Mouse (Mus musculus): ENCODE measurements around the gene Crhbp. TPM values are rescaled to one million over a fixed set of nuclear protein-coding genes. Genes with fewer than 3 reads are reported as not detected.

Gene Crhbp
- polyA plus RNA-seq, 1 experiment from 2014 or later = 0.30 TPM

GRCm38 (mm10) chr13:95449730-95450129 lies 5.0 kb upstream of the Crhbp start:
- Histone ChIP-seq H3K4me3 (replicated peaks) (no peak overlapping the region), H3K9me3 (no peaks in the 10 kb centered on the region), H3K4me2 (no peak overlapping the region), H3K27ac (no peak overlapping the region), H3K4me1 (no peaks in the 10 kb centered on the region), H3K27me3 (replicated peaks) (peaks cover 12% of the 10 kb centered on the region), H3K9ac (no peak overlapping the region), H3K36me3 (no peaks in the 10 kb centered on the region)
- ATAC-seq (ENCODE audit: insufficient read depth, low FRiP score, low read depth) = no peak
- 68% methylated on average over 3 of the region's 3 CpGs for WGBS

DNA sequence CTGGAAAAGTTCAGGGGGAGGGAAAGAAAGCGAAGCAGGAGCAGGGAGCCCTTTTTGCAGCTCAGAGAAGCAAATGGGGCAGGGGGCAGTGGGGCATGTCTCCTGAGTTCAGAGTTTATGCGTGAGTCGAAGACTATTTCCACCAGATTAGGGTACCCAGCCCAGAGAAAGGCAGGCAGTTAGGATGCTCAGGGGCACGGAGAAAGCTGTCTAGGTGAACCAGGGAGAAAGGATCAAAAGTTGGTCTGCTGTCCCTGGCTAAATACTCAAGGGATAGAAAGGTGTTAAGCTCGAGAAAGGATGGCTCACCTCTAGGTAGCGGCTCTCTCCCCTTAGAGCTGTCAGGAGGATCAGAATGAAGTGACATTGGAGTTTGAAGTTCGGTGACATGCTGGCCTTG lies 433 bp downstream of the Crhbp start:
- ATAC-seq (ENCODE audit: insufficient read depth, low FRiP score, low read depth) = no peak
- WGBS = 19% methylated on average over 7 of the region's 7 CpGs
- peak overlapping the region; percentile 91 for H3K4me2 ChIP-seq
- H3K4me3 ChIP-seq (replicated peaks) = peak overlapping the region; percentile 43
- H3K9ac ChIP-seq = no peak overlapping the region
- H3K27me3 ChIP-seq (replicated peaks) = peaks cover 30% of the 10 kb centered on the region
- H3K9me3 ChIP-seq = no peaks in the 10 kb centered on the region
- H3K27ac ChIP-seq = no peak overlapping the region
- peaks cover 11% of the 10 kb centered on the region for H3K4me1 ChIP-seq
- H3K36me3 ChIP-seq = no peaks in the 10 kb centered on the region

- Histone ChIP-seq H3K9me3 (no peaks in the 10 kb centered on the region), H3K4me3 (replicated peaks) (peak overlapping the region; percentile 43), H3K9ac (no peak overlapping the region), H3K36me3 (no peaks in the 10 kb centered on the region), H3K27me3 (replicated peaks) (peaks cover 30% of the 10 kb centered on the region), H3K4me2 (peak overlapping the region; percentile 91), H3K27ac (no peak overlapping the region), H3K4me1 (peaks cover 11% of the 10 kb centered on the region)
- ATAC-seq (ENCODE audit: insufficient read depth, low FRiP score, low read depth) = peak; percentile 35; the same call in 1 of the 2 replicates
- WGBS = 1% methylated on average over 46 of the region's 46 CpGs
Observed at GRCm38 (mm10) chr13:95443376-95444233, 1.1 kb downstream of the Crhbp start.

DNA sequence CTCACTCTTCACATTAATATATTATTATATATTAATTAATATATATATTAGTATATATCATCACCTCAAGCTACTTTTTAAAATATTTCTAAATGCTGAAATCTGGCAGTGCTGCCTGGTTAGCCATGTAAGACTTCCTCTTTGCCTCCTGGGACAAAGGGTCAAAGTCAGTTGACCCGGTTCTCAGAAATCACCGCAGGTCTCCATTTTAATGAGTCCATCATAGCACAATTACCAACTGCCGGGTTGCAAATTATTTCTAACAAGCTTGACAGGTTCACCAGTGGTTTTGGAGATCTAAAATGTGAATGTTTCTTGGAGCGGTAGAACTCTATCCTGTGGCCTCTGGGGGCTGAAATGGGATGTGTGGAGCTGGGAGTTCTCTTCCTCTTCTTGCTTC lies 1.8 kb downstream of the Crhbp start:
- H3K4me2 ChIP-seq = peak overlapping the region; percentile 91; the same call in 1 of the 2 replicates
- no peak overlapping the region for H3K27ac ChIP-seq
- H3K36me3 ChIP-seq = no peaks in the 10 kb centered on the region
- H3K9me3 ChIP-seq = no peaks in the 10 kb centered on the region
- H3K4me3 ChIP-seq (replicated peaks) = no peak overlapping the region
- peaks cover 11% of the 10 kb centered on the region for H3K4me1 ChIP-seq
- H3K27me3 ChIP-seq (replicated peaks) = peaks cover 30% of the 10 kb centered on the region
- no peak overlapping the region for H3K9ac ChIP-seq
- WGBS = 33% methylated on average over 4 of the region's 4 CpGs
- no peak for ATAC-seq (ENCODE audit: insufficient read depth, low FRiP score, low read depth)

DNA sequence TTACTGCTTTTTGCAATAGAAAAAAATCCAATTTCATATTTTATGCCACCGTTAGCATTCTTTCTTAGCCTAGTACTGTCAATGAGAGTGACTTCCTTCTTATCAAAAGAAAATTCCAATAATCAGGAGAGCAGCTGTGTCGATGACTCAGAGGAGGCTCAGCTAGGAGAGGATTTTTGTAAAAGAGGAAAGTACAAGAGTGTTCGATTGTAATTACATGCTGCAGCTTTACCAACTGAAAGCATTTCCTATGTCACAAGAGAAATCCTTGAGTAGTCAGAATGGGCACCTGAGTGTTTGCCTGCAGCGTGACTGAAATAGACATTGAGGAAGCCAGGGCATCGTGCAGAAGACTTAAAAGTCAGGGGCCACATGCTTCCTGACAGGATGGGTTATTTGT lies 5.2 kb downstream of the Crhbp start:
- H3K4me2 ChIP-seq = no peak overlapping the region
- H3K4me3 ChIP-seq (replicated peaks) = no peak overlapping the region
- H3K36me3 ChIP-seq = no peaks in the 10 kb centered on the region
- H3K27ac ChIP-seq = no peak overlapping the region
- H3K9ac ChIP-seq = no peak overlapping the region
- peaks cover 11% of the 10 kb centered on the region for H3K4me1 ChIP-seq
- H3K9me3 ChIP-seq = no peaks in the 10 kb centered on the region
- ATAC-seq (ENCODE audit: insufficient read depth, low FRiP score, low read depth) = no peak
- 70% methylated on average over 5 of the region's 5 CpGs for WGBS
- H3K27me3 ChIP-seq (replicated peaks) = peaks cover 17% of the 10 kb centered on the region

DNA sequence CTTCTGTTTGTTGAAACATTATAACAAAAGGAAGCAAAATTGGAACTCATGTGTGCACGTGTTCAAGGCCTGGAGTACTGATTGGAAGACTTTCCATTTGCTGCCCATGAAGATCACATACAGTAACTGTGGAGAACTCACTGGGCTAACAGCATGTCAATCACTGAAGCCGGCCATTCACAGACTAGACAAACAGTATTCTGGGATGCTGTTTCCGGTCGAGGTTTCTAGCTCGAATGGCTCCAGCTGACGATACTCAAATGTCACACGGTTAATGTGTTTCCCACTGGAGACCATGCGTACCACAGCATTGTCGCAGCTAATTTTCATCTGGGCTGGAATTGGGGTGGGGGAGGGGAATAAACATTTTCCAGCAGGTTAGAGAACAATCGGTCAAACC lies 13.0 kb downstream of the Crhbp start:
- Histone ChIP-seq H3K27ac (no peak overlapping the region), H3K36me3 (no peaks in the 10 kb centered on the region), H3K27me3 (replicated peaks) (no peaks in the 10 kb centered on the region), H3K4me3 (replicated peaks) (no peak overlapping the region), H3K9ac (no peak overlapping the region), H3K4me1 (no peaks in the 10 kb centered on the region), H3K9me3 (no peaks in the 10 kb centered on the region), H3K4me2 (no peak overlapping the region)
- 59% methylated on average over 10 of the region's 10 CpGs for WGBS
- ATAC-seq (ENCODE audit: insufficient read depth, low FRiP score, low read depth) = no peak

- Histone ChIP-seq H3K27me3 (replicated peaks) (no peaks in the 10 kb centered on the region), H3K9me3 (no peaks in the 10 kb centered on the region), H3K36me3 (no peaks in the 10 kb centered on the region), H3K27ac (no peak overlapping the region), H3K4me1 (no peaks in the 10 kb centered on the region), H3K9ac (no peak overlapping the region), H3K4me3 (replicated peaks) (no peak overlapping the region), H3K4me2 (no peak overlapping the region)
- WGBS = 77% methylated on average over 3 of the region's 3 CpGs
- ATAC-seq (ENCODE audit: insufficient read depth, low FRiP score, low read depth) = no peak
Observed at GRCm38 (mm10) chr13:95427499-95427898, 17.2 kb downstream of the Crhbp start.

- no peak overlapping the region for H3K4me2 ChIP-seq
- no peak overlapping the region for H3K9ac ChIP-seq
- H3K4me3 ChIP-seq (replicated peaks) = no peak overlapping the region
- H3K27me3 ChIP-seq (replicated peaks) = no peaks in the 10 kb centered on the region
- no peaks in the 10 kb centered on the region for H3K4me1 ChIP-seq
- H3K9me3 ChIP-seq = no peaks in the 10 kb centered on the region
- ATAC-seq (ENCODE audit: insufficient read depth, low FRiP score, low read depth) = no peak
- WGBS = 78% methylated on average over 6 of the region's 6 CpGs
- H3K27ac ChIP-seq = no peak overlapping the region
- no peaks in the 10 kb centered on the region for H3K36me3 ChIP-seq
Observed at GRCm38 (mm10) chr13:95426421-95426820, 18.3 kb downstream of the Crhbp start.

DNA sequence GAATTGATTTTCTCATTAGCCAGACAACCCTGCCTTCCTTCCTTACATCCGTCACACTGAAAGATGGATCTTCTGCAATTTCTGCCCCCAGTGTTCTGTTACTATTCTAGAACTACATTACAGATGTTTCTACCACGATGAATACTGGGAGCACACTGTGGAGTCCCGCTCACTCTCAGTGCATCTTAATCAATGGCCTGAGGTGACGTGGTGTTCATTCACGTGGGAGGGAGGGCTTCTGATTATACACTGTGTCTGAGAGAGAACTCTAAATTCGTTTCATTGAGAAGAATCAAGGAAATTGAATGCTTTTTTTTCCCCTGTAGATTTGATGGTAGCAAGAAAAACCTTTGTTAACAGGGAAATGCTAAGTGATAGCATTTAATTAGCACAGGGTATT lies 19.2 kb downstream of the Crhbp start:
- H3K27ac ChIP-seq = no peak overlapping the region
- H3K4me1 ChIP-seq = no peaks in the 10 kb centered on the region
- H3K4me2 ChIP-seq = no peak overlapping the region
- H3K27me3 ChIP-seq (replicated peaks) = no peaks in the 10 kb centered on the region
- no peaks in the 10 kb centered on the region for H3K9me3 ChIP-seq
- 54% methylated on average over 6 of the region's 6 CpGs for WGBS
- H3K36me3 ChIP-seq = no peaks in the 10 kb centered on the region
- ATAC-seq (ENCODE audit: insufficient read depth, low FRiP score, low read depth) = no peak
- H3K9ac ChIP-seq = no peak overlapping the region
- no peak overlapping the region for H3K4me3 ChIP-seq (replicated peaks)

GRCm38 (mm10) chr13:95424932-95425331 lies 19.8 kb downstream of the Crhbp start:
- H3K9ac ChIP-seq = no peak overlapping the region
- H3K4me3 ChIP-seq (replicated peaks) = no peak overlapping the region
- H3K27me3 ChIP-seq (replicated peaks) = no peaks in the 10 kb centered on the region
- no peak overlapping the region for H3K27ac ChIP-seq
- 48% methylated on average over 7 of the region's 7 CpGs for WGBS
- ATAC-seq (ENCODE audit: insufficient read depth, low FRiP score, low read depth) = no peak
- H3K36me3 ChIP-seq = no peaks in the 10 kb centered on the region
- no peaks in the 10 kb centered on the region for H3K9me3 ChIP-seq
- no peak overlapping the region for H3K4me2 ChIP-seq
- H3K4me1 ChIP-seq = no peaks in the 10 kb centered on the region

GRCm38 (mm10) chr13:95419204-95419749 lies 25.4 kb downstream of the Crhbp start:
- no peak for ATAC-seq (ENCODE audit: insufficient read depth, low FRiP score, low read depth)
- Histone ChIP-seq H3K27ac (no peak overlapping the region), H3K9me3 (no peaks in the 10 kb centered on the region), H3K4me1 (no peaks in the 10 kb centered on the region), H3K4me2 (no peak overlapping the region), H3K4me3 (replicated peaks) (no peak overlapping the region), H3K36me3 (no peaks in the 10 kb centered on the region), H3K9ac (no peak overlapping the region), H3K27me3 (replicated peaks) (no peaks in the 10 kb centered on the region)
- 17% methylated on average over 8 of the region's 8 CpGs for WGBS

DNA sequence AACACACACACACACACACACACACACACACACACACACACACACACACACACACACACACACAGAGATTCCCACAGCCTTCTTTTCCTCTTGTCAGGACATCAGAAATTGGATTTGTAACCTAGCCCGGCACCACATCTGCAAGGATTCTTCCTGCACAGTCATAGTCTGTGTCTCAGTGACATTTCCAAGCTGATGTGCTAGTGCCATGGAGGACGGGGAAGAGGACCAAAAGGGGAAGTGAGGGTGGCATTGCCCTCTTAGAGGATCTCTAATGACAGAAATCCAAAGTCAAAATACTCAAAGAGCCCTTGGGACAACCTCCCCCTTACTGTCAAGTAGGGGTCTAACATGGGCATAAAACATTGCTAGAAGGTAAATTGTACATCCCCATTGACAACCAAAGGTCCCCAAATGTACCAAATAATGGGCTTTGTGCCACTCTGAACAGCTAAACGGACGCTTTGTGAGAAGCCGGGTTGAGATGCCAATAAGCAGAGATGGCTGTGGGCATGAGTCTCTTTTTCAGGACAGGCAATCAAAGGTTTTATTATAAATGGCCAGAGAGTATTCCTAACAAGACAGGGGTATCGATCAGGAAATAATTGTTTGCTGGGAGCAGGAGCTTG lies 26.0 kb downstream of the Crhbp start:
- Histone ChIP-seq H3K9me3 (no peaks in the 10 kb centered on the region), H3K36me3 (no peaks in the 10 kb centered on the region), H3K4me3 (replicated peaks) (no peak overlapping the region), H3K9ac (no peak overlapping the region), H3K4me1 (no peaks in the 10 kb centered on the region), H3K27me3 (replicated peaks) (no peaks in the 10 kb centered on the region), H3K4me2 (no peak overlapping the region), H3K27ac (no peak overlapping the region)
- 43% methylated on average over 6 of the region's 6 CpGs for whole genome bisulfite sequencing
- no peak for ATAC-seq (ENCODE audit: insufficient read depth, low FRiP score, low read depth)

All from stomach, embryonic 15.5 days (tissue).